Mouse (Mus musculus) stomach, postnatal 0 days (tissue): Measurements from ENCODE around the gene Arih2.

ENCODE experiments used
- CTCF ChIP-seq: IDR thresholded peaks from 2 replicates; pipeline ENCODE4 v1.5.1; 2016; ENCODE audit warnings: antibody characterized with exemption, low read depth, mild to moderate bottlenecking, moderate library complexity
- EP300 ChIP-seq: optimal IDR thresholded peaks from 2 replicates; pipeline ENCODE3; 2016; ENCODE audit warnings: antibody characterized with exemption

GRCm38 (mm10) chr9:108691371-108691770 is 42.2 kb upstream of the Arih2 start:
- TF ChIP-seq CTCF (no peak), EP300 (no peak)
